Mouse (Mus musculus) embryonic fibroblast, embryonic 13.5 days (primary cell): ENCODE measurements around the gene Serpina3b. TPM values are rescaled to one million over a fixed set of nuclear protein-coding genes. Genes with fewer than 3 reads are reported as not detected.

Experiments used
- H3K27ac ChIP-seq: 2 replicates; pipeline ENCODE4 v1.5.1; 2012; ENCODE audit warnings: low read length, control low read depth, inconsistent platforms; ENCODE audit not compliant: insufficient read depth
- H3K4me1 ChIP-seq: 2 replicates; pipeline ENCODE4 v1.6.1; 2011; ENCODE audit warnings: low read length; ENCODE audit not compliant: control insufficient read depth, insufficient read depth
- H3K4me3 ChIP-seq: 2 replicates; pipeline ENCODE4 v1.5.1; 2011; ENCODE audit warnings: mild to moderate bottlenecking, control low read depth, low read length; ENCODE audit not compliant: insufficient read depth
- CTCF ChIP-seq: IDR thresholded peaks from 2 replicates; pipeline ENCODE4 v1.5.1; 2011; ENCODE audit warnings: mild to moderate bottlenecking, control low read depth, low read length, moderate library complexity, borderline replicate concordance; ENCODE audit not compliant: insufficient read depth
- POLR2A ChIP-seq: IDR thresholded peaks from 2 replicates; pipeline ENCODE4 v1.6.1; 2011; ENCODE audit warnings: low read depth, mild to moderate bottlenecking, control low read depth, low read length, moderate library complexity
- polyA plus RNA-seq: library from polyadenylated mRNA; stranded (reverse); fragments of >200 nt; gene quantifications from 2 replicates; pipeline ENCODE4 v1.2.4, GENCODE M21; 2011; ENCODE audit warnings: low read depth; ENCODE audit not compliant: missing spikeins, insufficient read length

Gene Serpina3b
- polyA plus RNA-seq, 1 experiment, result not detected

DNA sequence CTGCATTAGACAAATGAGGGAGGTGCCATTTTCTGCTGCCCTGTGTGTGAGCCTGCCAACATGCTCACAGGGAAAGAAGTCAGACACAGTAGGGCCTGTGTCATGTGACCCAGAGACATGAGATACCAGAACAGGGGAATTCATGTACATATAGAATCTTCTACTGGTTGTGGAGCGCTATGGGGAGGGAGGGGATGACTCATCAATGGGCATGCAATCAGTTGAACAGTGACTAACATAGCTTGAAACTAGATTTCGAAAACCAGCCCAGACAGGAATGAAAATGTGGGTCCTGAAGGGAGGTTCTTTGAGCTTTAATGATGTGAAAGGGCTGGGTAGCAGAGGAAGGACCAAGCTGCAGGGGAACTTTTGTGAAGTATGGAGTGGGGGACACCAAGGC, 3.8 kb upstream of the Serpina3b start:
- peaks cover 6% of the 10 kb centered on the region for H3K4me1 ChIP-seq
- H3K27ac ChIP-seq, result peak overlapping the region; percentile 84
- no peak overlapping the region for H3K4me3 ChIP-seq
- TF ChIP-seq POLR2A, result no peak
- TF ChIP-seq CTCF, result no peak

DNA sequence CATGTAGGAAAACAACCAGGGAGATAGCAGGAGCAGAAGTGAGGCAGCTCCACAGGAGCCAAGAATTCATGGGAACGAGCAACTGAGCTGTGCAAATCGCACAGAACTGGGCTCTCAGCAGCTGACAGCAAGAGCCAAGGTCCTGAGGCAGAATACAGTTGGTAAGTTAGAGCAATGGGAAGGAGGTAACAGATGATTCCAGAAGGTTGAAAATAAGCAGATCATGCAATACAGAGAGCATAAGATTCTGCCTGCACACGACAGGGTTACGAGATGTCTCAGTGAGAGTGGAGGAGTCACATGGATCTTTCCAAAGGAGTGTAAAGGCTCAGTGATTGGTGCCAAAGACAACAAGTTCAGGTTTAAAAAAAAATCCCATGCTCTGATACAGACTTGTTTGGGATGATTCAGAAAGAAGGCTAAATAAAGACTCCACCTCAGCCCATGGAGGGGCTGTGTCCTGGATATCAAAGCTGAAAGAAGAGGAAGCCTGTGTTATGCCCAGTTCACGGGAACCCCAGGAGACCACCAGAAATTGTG, 2.7 kb upstream of the Serpina3b start:
- TF ChIP-seq CTCF, result no peak
- Histone ChIP-seq H3K27ac (no peak overlapping the region), H3K4me3 (no peak overlapping the region), H3K4me1 (peaks cover 6% of the 10 kb centered on the region)

DNA sequence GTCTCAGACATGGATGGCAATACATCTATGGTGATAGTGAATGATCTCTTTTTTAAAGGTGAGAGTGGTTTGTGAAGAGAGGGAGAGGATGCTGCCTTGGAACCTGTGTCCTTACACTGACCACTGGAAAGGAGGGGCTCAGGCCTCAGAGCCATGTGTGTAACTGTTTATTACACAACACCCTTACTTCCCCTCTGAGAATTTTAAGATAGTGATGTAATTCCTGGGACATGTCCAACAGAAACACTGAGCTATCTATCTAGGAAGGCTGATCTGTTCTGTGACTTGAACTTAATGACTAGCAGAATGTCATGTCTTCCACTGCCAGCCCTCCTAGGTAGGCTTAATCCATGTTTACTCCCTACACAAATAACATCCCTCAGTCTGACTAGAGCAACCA, 3.2 kb downstream of the Serpina3b start:
- Histone ChIP-seq H3K27ac (no peak overlapping the region), H3K4me3 (no peak overlapping the region), H3K4me1 (no peaks in the 10 kb centered on the region)
- TF ChIP-seq POLR2A (no peak), CTCF (no peak)

DNA sequence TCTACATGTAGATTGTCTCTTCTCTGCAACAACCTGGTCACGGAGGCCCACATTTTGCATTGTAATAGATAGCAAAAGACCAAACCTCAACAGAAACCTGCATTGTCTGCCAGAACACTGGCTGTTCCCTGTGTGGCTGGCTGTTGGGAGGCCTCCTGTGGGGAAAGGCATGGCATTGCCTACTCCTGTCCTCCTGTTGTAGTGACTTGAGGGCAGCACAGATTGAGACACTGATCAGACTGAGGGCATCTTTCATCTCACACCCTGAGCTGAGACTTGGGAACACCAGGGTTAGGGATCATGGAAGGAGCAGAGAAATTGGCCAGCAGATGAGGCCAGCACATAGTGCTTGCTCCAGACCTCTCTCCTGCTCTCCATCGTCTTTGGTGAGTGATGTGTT, 10.4 kb downstream of the Serpina3b start:
- no peaks in the 10 kb centered on the region for H3K4me1 ChIP-seq
- TF ChIP-seq CTCF (no peak), POLR2A (no peak)
- H3K4me3 ChIP-seq, result no peak overlapping the region
- no peak overlapping the region for H3K27ac ChIP-seq

- no peak overlapping the region for H3K4me3 ChIP-seq
- no peak overlapping the region for H3K27ac ChIP-seq
- H3K4me1 ChIP-seq, result no peaks in the 10 kb centered on the region
- TF ChIP-seq CTCF (no peak), POLR2A (no peak)
Observed at GRCm38 (mm10) chr12:104140543-104141103, 12.8 kb downstream of the Serpina3b start.

DNA sequence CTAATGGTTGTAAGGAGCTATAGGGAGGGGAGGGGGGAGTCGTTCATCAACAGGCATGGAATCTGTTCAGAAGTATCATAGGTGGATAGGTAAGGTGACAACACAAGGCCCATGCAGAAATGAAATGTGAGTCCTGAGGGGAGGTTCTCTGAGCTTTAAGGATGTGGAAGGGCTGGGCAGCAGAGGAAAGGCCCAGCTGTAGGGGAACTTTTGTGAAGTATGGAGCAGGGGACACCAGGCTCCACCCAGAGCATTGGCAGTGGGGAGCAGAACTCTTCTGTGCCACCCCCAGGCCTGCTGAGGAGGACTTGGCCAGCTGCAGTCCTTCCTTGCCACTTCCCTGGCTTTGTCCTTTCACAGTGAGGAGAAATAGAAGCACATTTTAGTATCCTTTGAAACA, 13.7 kb downstream of the Serpina3b start:
- H3K27ac ChIP-seq, result no peak overlapping the region
- no peaks in the 10 kb centered on the region for H3K4me1 ChIP-seq
- TF ChIP-seq CTCF (no peak), POLR2A (no peak)
- no peak overlapping the region for H3K4me3 ChIP-seq

GRCm38 (mm10) chr12:104142427-104142826, 14.6 kb downstream of the Serpina3b start:
- H3K27ac ChIP-seq, result no peak overlapping the region
- H3K4me1 ChIP-seq, result no peaks in the 10 kb centered on the region
- TF ChIP-seq POLR2A (no peak), CTCF (no peak)
- no peak overlapping the region for H3K4me3 ChIP-seq

DNA sequence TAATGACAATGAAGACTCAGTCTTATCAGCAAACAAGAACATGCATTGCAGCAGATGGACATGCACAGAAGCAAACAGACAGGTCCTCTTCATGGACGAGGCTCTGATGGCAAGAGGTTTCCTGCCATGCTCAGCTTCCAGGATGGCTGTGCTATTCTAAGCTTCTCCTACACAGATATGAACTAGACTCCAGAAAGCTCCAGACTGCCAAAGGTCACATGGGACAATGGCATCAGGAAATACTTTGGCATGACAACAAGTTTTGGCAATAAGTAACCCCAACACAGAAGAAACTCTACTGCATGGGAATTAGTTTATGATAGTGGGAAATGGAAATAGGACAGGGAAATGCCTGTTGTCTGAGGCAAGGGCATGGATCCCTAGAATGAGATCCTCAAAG, 15.5 kb downstream of the Serpina3b start:
- TF ChIP-seq CTCF (no peak), POLR2A (no peak)
- no peak overlapping the region for H3K27ac ChIP-seq

GRCm38 (mm10) chr12:104145571-104145970, 17.8 kb downstream of the Serpina3b start:
- TF ChIP-seq POLR2A, result no peak
- TF ChIP-seq CTCF, result no peak
- H3K27ac ChIP-seq, result no peak overlapping the region
- no peak overlapping the region for H3K4me3 ChIP-seq
- no peaks in the 10 kb centered on the region for H3K4me1 ChIP-seq

More for the DNA sequence above, 15.5 kb downstream of the Serpina3b start:
- H3K4me1 ChIP-seq, result no peaks in the 10 kb centered on the region
- H3K4me3 ChIP-seq, result no peak overlapping the region

DNA sequence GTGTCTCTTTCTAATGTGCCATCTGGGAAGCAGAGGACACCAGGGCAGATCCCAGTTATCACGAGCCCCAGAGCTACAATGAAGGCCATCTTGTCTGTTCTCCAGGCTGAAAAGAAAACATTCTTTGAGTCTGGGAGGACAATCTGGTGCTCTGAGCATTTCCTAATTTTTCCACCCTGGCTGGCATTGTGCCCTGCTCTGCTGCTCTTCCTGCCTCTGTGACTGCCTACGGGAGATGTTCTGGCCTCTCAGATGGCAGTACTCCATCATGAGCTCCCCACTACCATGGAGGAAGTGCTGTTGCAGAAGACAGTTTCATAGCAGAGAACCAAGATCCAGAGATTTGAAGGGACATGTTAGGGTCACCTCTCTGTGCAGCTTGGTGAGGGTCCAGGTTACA, 24.2 kb downstream of the Serpina3b start:
- Histone ChIP-seq H3K4me1 (no peaks in the 10 kb centered on the region), H3K4me3 (no peak overlapping the region), H3K27ac (no peak overlapping the region)

GRCm38 (mm10) chr12:104153041-104153645, 25.3 kb downstream of the Serpina3b start:
- Histone ChIP-seq H3K4me1 (no peaks in the 10 kb centered on the region), H3K4me3 (no peak overlapping the region), H3K27ac (no peak overlapping the region)
- TF ChIP-seq POLR2A (no peak), CTCF (no peak)

More for the DNA sequence above, 24.2 kb downstream of the Serpina3b start:
- no peak for TF ChIP-seq POLR2A
- no peak for TF ChIP-seq CTCF

DNA sequence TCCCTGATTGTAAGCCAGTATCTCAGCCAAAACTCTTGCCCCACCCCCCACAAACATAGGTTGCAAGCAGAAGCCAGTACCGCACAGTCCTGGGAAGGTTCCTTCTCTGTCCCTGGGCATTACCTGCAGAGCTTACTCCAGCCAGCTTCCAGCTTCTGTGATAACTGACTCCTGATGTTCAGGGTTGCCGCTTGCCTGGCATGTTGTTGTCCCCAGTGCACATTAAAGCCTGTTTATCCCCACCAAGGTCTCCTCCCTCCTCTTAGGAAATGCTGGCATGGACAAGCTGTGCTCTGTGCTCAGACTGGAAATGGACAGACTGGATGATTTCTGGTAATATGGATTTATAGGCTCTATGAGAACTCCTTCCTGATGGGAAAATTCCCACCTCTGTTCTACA, 25.9 kb downstream of the Serpina3b start, which contains the start of gene Serpina3c:
Gene Serpina3c (minus strand): TSS at position 215 of the 400 bp plus-strand sequence.
- Histone ChIP-seq H3K4me3 (no peak within 1 kb of the TSS), H3K4me1 (no peaks in the 10 kb centered on the region), H3K27ac (no peak within 1 kb of the TSS)
- TF ChIP-seq POLR2A, result no peak
- no peak for TF ChIP-seq CTCF
